Mouse (Mus musculus) limb, embryonic 13.5 days (tissue): ENCODE measurements at regions not wholly inside any gene's neighbourhood (a gene's known extent, or its start where the extent isn't known, plus 50 kb on each side); places are given as distances from the start of the nearest gene placed in this dataset.
"Not testable (repeated sequence)": the region's sequence is repeated elsewhere in the genome, so short reads cannot be mapped to it uniquely, and the experiment has no call there.

Source experiments
- ATAC-seq: fragments of 200-750 bp; cut with Nextera tagmentation; 2 replicates; pipeline ENCODE4 v1.8.0; 2017; ENCODE audit warnings: low read depth, moderate number of reproducible peaks, moderate TSS enrichment; ENCODE audit not compliant: low FRiP score
- H3K27ac ChIP-seq: fragments of 300-500 bp; sonication (generic); 2 replicates; pipeline ENCODE4 v1.5.1; 2015; ENCODE audit warnings: inconsistent platforms, mild to moderate bottlenecking, moderate library complexity
- H3K27me3 ChIP-seq: fragments of 300-500 bp; sonication (generic); 2 replicates; pipeline ENCODE4 v1.6.1; 2015; ENCODE audit warnings: mild to moderate bottlenecking, inconsistent platforms
- H3K36me3 ChIP-seq: fragments of 300-500 bp; sonication (generic); 2 replicates; pipeline ENCODE4 v1.6.1; 2015; ENCODE audit warnings: inconsistent platforms, mild to moderate bottlenecking, moderate library complexity
- H3K4me1 ChIP-seq: fragments of 300-500 bp; sonication (generic); 2 replicates; pipeline ENCODE4 v1.6.1; 2015; ENCODE audit warnings: inconsistent platforms
- H3K4me2 ChIP-seq: fragments of 300-500 bp; sonication (generic); replicated peaks from 2 replicates; pipeline ENCODE4 v1.6.1; 2015; ENCODE audit warnings: inconsistent platforms, mild to moderate bottlenecking, moderate library complexity
- H3K4me3 ChIP-seq: fragments of 300-500 bp; sonication (generic); 2 replicates; pipeline ENCODE4 v1.5.1; 2015; ENCODE audit warnings: moderate library complexity, mild to moderate bottlenecking, inconsistent platforms
- H3K9ac ChIP-seq: fragments of 300-500 bp; sonication (generic); 2 replicates; pipeline ENCODE4 v1.6.1; 2015; ENCODE audit warnings: mild to moderate bottlenecking, inconsistent platforms
- H3K9me3 ChIP-seq: fragments of 300-500 bp; sonication (generic); 2 replicates; pipeline ENCODE4 v1.6.1; 2016; ENCODE audit warnings: inconsistent platforms
- WGBS: fragments of 180-500 bp; shearing (Covaris S2); methylation state at CpG from one replicate; pipeline ENCODE4 v1.1.7; 2015; 5-methylcytosine and 5-hydroxymethylcytosine counted together

GRCm38 (mm10) chr1:113550172-113550571, 1685.5 kb upstream of the Dsel start:
- ATAC-seq = no peak
- Histone ChIP-seq H3K36me3 (no peaks in the 10 kb centered on the region), H3K4me1 (no peaks in the 10 kb centered on the region), H3K9me3 (no peaks in the 10 kb centered on the region), H3K4me3 (no peak overlapping the region), H3K27me3 (no peaks in the 10 kb centered on the region), H3K4me2 (no peak overlapping the region), H3K9ac (no peak overlapping the region), H3K27ac (no peak overlapping the region)
- WGBS = 72% methylated on average over 1 of the region's 1 CpGs

GRCm38 (mm10) chr1:113539981-113540380, 1675.3 kb upstream of the Dsel start:
- H3K4me2 ChIP-seq = no peak overlapping the region
- no peaks in the 10 kb centered on the region for H3K27me3 ChIP-seq
- H3K4me3 ChIP-seq = no peak overlapping the region
- no peaks in the 10 kb centered on the region for H3K9me3 ChIP-seq
- H3K4me1 ChIP-seq = no peaks in the 10 kb centered on the region
- peak; percentile 69; the same call in 1 of the 2 replicates for ATAC-seq
- H3K9ac ChIP-seq = no peak overlapping the region
- no peak overlapping the region for H3K27ac ChIP-seq
- no peaks in the 10 kb centered on the region for H3K36me3 ChIP-seq

GRCm38 (mm10) chr1:113530553-113530952, 1665.8 kb upstream of the Dsel start:
- Histone ChIP-seq H3K4me2 (no peak overlapping the region), H3K4me1 (no peaks in the 10 kb centered on the region), H3K9me3 (no peaks in the 10 kb centered on the region), H3K36me3 (no peaks in the 10 kb centered on the region), H3K4me3 (no peak overlapping the region), H3K27ac (no peak overlapping the region), H3K27me3 (no peaks in the 10 kb centered on the region), H3K9ac (no peak overlapping the region)
- 84% methylated on average over 3 of the region's 3 CpGs for WGBS
- ATAC-seq = no peak

- no peaks in the 10 kb centered on the region for H3K27me3 ChIP-seq
- no peak for ATAC-seq
Measured at GRCm38 (mm10) chr1:113495987-113496386, 1631.3 kb upstream of the Dsel start.

GRCm38 (mm10) chr1:113490243-113491003, 1625.7 kb upstream of the Dsel start:
- Histone ChIP-seq H3K9me3 (no peaks in the 10 kb centered on the region), H3K27me3 (no peaks in the 10 kb centered on the region), H3K27ac (no peak overlapping the region), H3K9ac (no peak overlapping the region), H3K36me3 (no peaks in the 10 kb centered on the region), H3K4me3 (no peak overlapping the region), H3K4me2 (no peak overlapping the region), H3K4me1 (no peaks in the 10 kb centered on the region)
- WGBS = 84% methylated on average over 5 of the region's 5 CpGs
- ATAC-seq = no peak

More at GRCm38 (mm10) chr1:113495987-113496386, 1631.3 kb upstream of the Dsel start:
- Histone ChIP-seq H3K4me3 (no peak overlapping the region), H3K4me2 (no peak overlapping the region), H3K36me3 (no peaks in the 10 kb centered on the region), H3K9ac (no peak overlapping the region), H3K27ac (no peak overlapping the region), H3K4me1 (no peaks in the 10 kb centered on the region), H3K9me3 (no peaks in the 10 kb centered on the region)
- 47% methylated on average over 2 of the region's 2 CpGs for WGBS

GRCm38 (mm10) chr1:113456538-113457273, 1592.0 kb upstream of the Dsel start:
- Histone ChIP-seq H3K4me3 (no peak overlapping the region), H3K4me2 (no peak overlapping the region), H3K9ac (no peak overlapping the region), H3K9me3 (no peaks in the 10 kb centered on the region), H3K4me1 (no peaks in the 10 kb centered on the region), H3K27ac (no peak overlapping the region), H3K27me3 (no peaks in the 10 kb centered on the region), H3K36me3 (no peaks in the 10 kb centered on the region)
- WGBS = 77% methylated on average over 7 of the region's 7 CpGs
- no peak for ATAC-seq

- Histone ChIP-seq H3K4me2 (no peak overlapping the region), H3K27ac (no peak overlapping the region), H3K9ac (no peak overlapping the region), H3K4me3 (no peak overlapping the region), H3K36me3 (no peaks in the 10 kb centered on the region), H3K4me1 (no peaks in the 10 kb centered on the region), H3K27me3 (no peaks in the 10 kb centered on the region), H3K9me3 (no peaks in the 10 kb centered on the region)
- 44% methylated on average over 1 of the region's 1 CpGs for WGBS
- ATAC-seq = no peak
Measured at GRCm38 (mm10) chr1:113433701-113434100, 1569.0 kb upstream of the Dsel start.

- Histone ChIP-seq H3K27me3 (no peaks in the 10 kb centered on the region), H3K27ac (no peak overlapping the region), H3K4me3 (no peak overlapping the region), H3K4me1 (no peaks in the 10 kb centered on the region), H3K9me3 (no peaks in the 10 kb centered on the region), H3K9ac (no peak overlapping the region), H3K4me2 (no peak overlapping the region), H3K36me3 (no peaks in the 10 kb centered on the region)
- ATAC-seq = no peak
Measured at GRCm38 (mm10) chr1:113431266-113431665, 1566.5 kb upstream of the Dsel start.

- H3K4me1 ChIP-seq = no peaks in the 10 kb centered on the region
- no peaks in the 10 kb centered on the region for H3K36me3 ChIP-seq
- H3K9ac ChIP-seq = no peak overlapping the region
- no peaks in the 10 kb centered on the region for H3K9me3 ChIP-seq
- 80% methylated on average over 3 of the region's 3 CpGs for WGBS
- H3K4me2 ChIP-seq = no peak overlapping the region
- ATAC-seq = no peak
- no peaks in the 10 kb centered on the region for H3K27me3 ChIP-seq
- no peak overlapping the region for H3K4me3 ChIP-seq
- H3K27ac ChIP-seq = no peak overlapping the region
Measured at GRCm38 (mm10) chr1:113412858-113413257, 1548.1 kb upstream of the Dsel start.

- Histone ChIP-seq H3K36me3 (no peaks in the 10 kb centered on the region), H3K27ac (no peak overlapping the region), H3K9ac (no peak overlapping the region), H3K9me3 (no peaks in the 10 kb centered on the region), H3K4me3 (no peak overlapping the region), H3K27me3 (no peaks in the 10 kb centered on the region), H3K4me1 (no peaks in the 10 kb centered on the region), H3K4me2 (no peak overlapping the region)
- 82% methylated on average over 6 of the region's 6 CpGs for WGBS
- no peak for ATAC-seq
Measured at GRCm38 (mm10) chr1:113395267-113395824, 1530.6 kb upstream of the Dsel start.

- H3K27me3 ChIP-seq, H3K9ac ChIP-seq, H3K27ac ChIP-seq, H3K4me2 ChIP-seq, H3K9me3 ChIP-seq, H3K36me3 ChIP-seq, H3K4me1 ChIP-seq, ATAC-seq, H3K4me3 ChIP-seq: not testable (repeated sequence)
- WGBS = 90% methylated on average over 3 of the region's 3 CpGs
Measured at GRCm38 (mm10) chr1:113394326-113394725, 1529.6 kb upstream of the Dsel start.

- no peak for ATAC-seq
- Histone ChIP-seq H3K4me2 (no peak overlapping the region), H3K4me3 (no peak overlapping the region), H3K4me1 (no peaks in the 10 kb centered on the region), H3K9ac (no peak overlapping the region), H3K36me3 (no peaks in the 10 kb centered on the region), H3K27me3 (no peaks in the 10 kb centered on the region), H3K27ac (no peak overlapping the region), H3K9me3 (no peaks in the 10 kb centered on the region)
Measured at GRCm38 (mm10) chr1:113392962-113393361, 1528.2 kb upstream of the Dsel start.
